23 mouse cellular contexts compared by ENCODE assay signal in the genomic region with DNA sequence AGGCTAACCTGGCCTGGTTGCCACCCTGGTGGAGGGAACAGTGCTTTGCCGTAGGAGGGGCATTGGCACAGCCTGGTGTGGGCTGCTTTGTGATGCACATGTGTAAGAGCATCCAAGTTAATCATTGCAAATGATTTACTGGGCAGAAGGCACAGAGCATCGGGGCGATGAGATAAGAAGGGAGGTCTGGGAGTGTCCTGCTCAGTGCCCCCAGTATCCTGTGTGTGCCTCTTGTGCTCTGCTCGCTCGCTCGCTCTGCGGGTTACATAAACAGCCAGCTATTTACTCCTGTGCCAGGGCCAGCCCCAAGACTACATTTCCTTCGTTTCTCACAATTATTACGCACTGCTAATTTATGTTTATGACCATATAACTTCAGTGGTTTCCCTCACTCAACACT.
A peak's percentile ranks its signal among the peaks of the same experiment; 100 is the strongest.
DNase-seq lines count a peak whose midpoint lies in the region; ATAC-seq and TF ChIP-seq lines count a peak whose summit lies in the region.
"Had no signal": no experiment of that assay in that cellular context is flagged by ENCODE, and none has a peak within 500 bp of the region (broad histone marks: within the 10 kb centered on the region; RNA-seq: fewer than 3 reads in every experiment).

No protein-coding gene starts in this region.

- WGBS in liver, embryonic 16.5 days (ENCODE audit: insufficient replicate concordance): 58% methylated on average over 9 of the region's 9 CpGs
- WGBS in liver, postnatal 0 days (ENCODE audit: insufficient replicate concordance): 60% methylated on average over 9 of the region's 9 CpGs
- 46% methylated on average over 9 of the region's 9 CpGs for WGBS in intestine, embryonic 16.5 days

- no peak overlapping the region for H3K9ac ChIP-seq in liver, embryonic 16.5 days (ENCODE audit: low read depth, low read length)
- no peak overlapping the region for H3K9ac ChIP-seq in liver, postnatal 0 days (replicated peaks)
- no peak overlapping the region for H3K9ac ChIP-seq in intestine, embryonic 16.5 days (ENCODE audit: low read depth, low read length)
- H3K9ac ChIP-seq: embryonic facial prominence, embryonic 13.5 days; forebrain, embryonic 13.5 days; heart, embryonic 12.5 days; liver, embryonic 14.5 days had no signal

- H3K4me1 ChIP-seq in liver, embryonic 16.5 days (ENCODE audit: control insufficient read depth, low read depth, low read length): peaks cover 3% of the 10 kb centered on the region
- peaks cover 7% of the 10 kb centered on the region for H3K4me1 ChIP-seq in liver, postnatal 0 days (ENCODE audit: insufficient read depth)
- peaks cover 5% of the 10 kb centered on the region; the same call in 1 of the 2 replicates for H3K4me1 ChIP-seq in intestine, embryonic 16.5 days (ENCODE audit: control insufficient read depth, insufficient read depth, low read length)
- H3K4me1 ChIP-seq: forebrain, embryonic 13.5 days; hindbrain, embryonic 10.5 days; midbrain, embryonic 10.5 days had no signal

- no peak overlapping the region for H3K27ac ChIP-seq in liver, embryonic 16.5 days (ENCODE audit: low read length)
- no peak overlapping the region for H3K27ac ChIP-seq in liver, postnatal 0 days (ENCODE audit: low read depth)
- H3K27ac ChIP-seq in intestine, embryonic 16.5 days (ENCODE audit: low read length): no peak overlapping the region
- H3K27ac ChIP-seq: embryonic facial prominence, embryonic 13.5 days; forebrain, embryonic 13.5 days; hindbrain, embryonic 10.5 days; liver, embryonic 14.5 days; midbrain, embryonic 10.5 days; stomach, postnatal 0 days had no signal

- TF ChIP-seq EP300 in liver, postnatal 0 days (IDR thresholded peaks at IDR 0.05; ENCODE audit: low read depth): no peak

- H3K27me3 ChIP-seq in liver, embryonic 16.5 days (ENCODE audit: control insufficient read depth, insufficient read depth, low read depth, low read length): no peaks in the 10 kb centered on the region
- H3K27me3 ChIP-seq in liver, postnatal 0 days (ENCODE audit: insufficient read depth, low read length): no peaks in the 10 kb centered on the region
- H3K27me3 ChIP-seq in intestine, embryonic 16.5 days (replicated peaks; ENCODE audit: control insufficient read depth, insufficient read depth, low read length): no peaks in the 10 kb centered on the region
- H3K27me3 ChIP-seq: embryonic facial prominence, embryonic 13.5 days; forebrain, embryonic 13.5 days; heart, embryonic 12.5 days had no signal

- DNase-seq in liver, postnatal 0 days: no peak
- peak; percentile 12 for DNase-seq in forelimb bud, embryonic 11.5 days (ENCODE audit: low read depth, low spot score)
- DNase-seq in yolk sac, embryonic 10.5 days (ENCODE audit: low spot score): peak; percentile 11
- DNase-seq in frontal cortex, postnatal 14 days (ENCODE audit: low spot score in 2 of 2): no peak
- no peak for DNase-seq in cerebellum, adult 11-12 months
- DNase-seq: adrenal gland, adult 2 months; cerebellum, adult 11 months; cerebellum, postnatal 14 days; heart, postnatal 10 days; kidney, adult 18-20 months; left cerebral cortex, postnatal 4 days; lung, postnatal 10 days; thymus, adult 2 months had no signal

- TF ChIP-seq CTCF in liver, postnatal 0 days (IDR thresholded peaks at IDR 0.05; ENCODE audit: low read depth): no peak

- no peaks in the 10 kb centered on the region for H3K9me3 ChIP-seq in liver, embryonic 16.5 days (replicated peaks; ENCODE audit: control insufficient read depth, low read length)
- H3K9me3 ChIP-seq in liver, postnatal 0 days (ENCODE audit: low read length): no peaks in the 10 kb centered on the region
- H3K9me3 ChIP-seq in intestine, embryonic 16.5 days (ENCODE audit: control insufficient read depth, low read length): no peaks in the 10 kb centered on the region
- H3K9me3 ChIP-seq: embryonic facial prominence, embryonic 13.5 days; forebrain, embryonic 13.5 days; heart, embryonic 12.5 days; hindbrain, embryonic 10.5 days; midbrain, embryonic 10.5 days had no signal

- H3K36me3 ChIP-seq in liver, embryonic 16.5 days (ENCODE audit: control insufficient read depth, insufficient read depth): no peaks in the 10 kb centered on the region
- H3K36me3 ChIP-seq in liver, postnatal 0 days (replicated peaks; ENCODE audit: insufficient read depth, low read length): no peaks in the 10 kb centered on the region
- no peaks in the 10 kb centered on the region for H3K36me3 ChIP-seq in intestine, embryonic 16.5 days (ENCODE audit: control insufficient read depth, insufficient read depth, low read length)
- H3K36me3 ChIP-seq: embryonic facial prominence, embryonic 13.5 days; heart, embryonic 12.5 days; hindbrain, embryonic 10.5 days; midbrain, embryonic 10.5 days had no signal

- H3K4me3 ChIP-seq in liver, embryonic 16.5 days (ENCODE audit: low read depth, low read length): no peak overlapping the region
- H3K4me3 ChIP-seq in liver, postnatal 0 days (ENCODE audit: low read depth, low read length): no peak overlapping the region
- no peak overlapping the region for H3K4me3 ChIP-seq in intestine, embryonic 16.5 days (ENCODE audit: low read length)
- H3K4me3 ChIP-seq: embryonic facial prominence, embryonic 13.5 days; forebrain, embryonic 13.5 days; heart, embryonic 12.5 days; hindbrain, embryonic 10.5 days; midbrain, embryonic 10.5 days had no signal

- ATAC-seq in liver, embryonic 16.5 days (ENCODE audit: low read depth): 0 out of 2 replicates have a peak, but pooled peaks have one; percentile 50
- no peak; the same call in 1 of the 2 replicates for ATAC-seq in liver, postnatal 0 days
- peak; percentile 75 for ATAC-seq in intestine, embryonic 16.5 days
- ATAC-seq: forebrain, embryonic 13.5 days; hindbrain, embryonic 16.5 days had no signal

- no peak overlapping the region for H3K4me2 ChIP-seq in liver, embryonic 16.5 days (ENCODE audit: low read depth, low read length)
- H3K4me2 ChIP-seq in liver, postnatal 0 days (ENCODE audit: low read depth, low read length): no peak overlapping the region
- no peak overlapping the region for H3K4me2 ChIP-seq in intestine, embryonic 16.5 days (ENCODE audit: low read depth, low read length)
- H3K4me2 ChIP-seq: embryonic facial prominence, embryonic 13.5 days; forebrain, embryonic 13.5 days; heart, embryonic 12.5 days had no signal

Comparison
In these comparisons a context has a peak if more than half of its experiments do, and no peak if none do; other contexts are left out.
1. DNase-seq: peak in forelimb bud, embryonic 11.5 days (single experiment) and yolk sac, embryonic 10.5 days (single experiment); none in liver, postnatal 0 days (single experiment), frontal cortex, postnatal 14 days (0 of 2) and cerebellum, adult 11-12 months (single experiment).